Mouse (Mus musculus): ENCODE measurements around the gene Noto. TPM values are rescaled to one million over a fixed set of nuclear protein-coding genes. Genes with fewer than 3 reads are reported as not detected.

The Noto gene
- total and polyA plus RNA-seq, 2 experiments from 2014 or later = not detected

- peaks cover 21% of the 10 kb centered on the region for H3K36me3 ChIP-seq (replicated peaks; ENCODE audit: control insufficient read depth, insufficient read depth, low read length)
- no peaks in the 10 kb centered on the region for H3K9me3 ChIP-seq (replicated peaks; ENCODE audit: control insufficient read depth, low read length)
- peak within 1 kb of the TSS; percentile 92 for H3K27ac ChIP-seq (ENCODE audit: low read depth)
- peak within 1 kb of the TSS; percentile 68 for H3K4me3 ChIP-seq (ENCODE audit: low read depth, low read length)
- H3K9ac ChIP-seq (replicated peaks; ENCODE audit: low read depth, low read length) = peak within 1 kb of the TSS; percentile 75
- DNase-seq (ENCODE audit: low spot score) = peak; percentile 100
- H3K4me2 ChIP-seq (ENCODE audit: low read depth, low read length) = peak within 1 kb of the TSS; percentile 87
- peaks cover 27% of the 10 kb centered on the region for H3K4me1 ChIP-seq (ENCODE audit: control insufficient read depth, insufficient read depth)
- no peaks in the 10 kb centered on the region for H3K27me3 ChIP-seq (ENCODE audit: control insufficient read depth, insufficient read depth, low read length)
- WGBS = under 1% methylated on average over 87 of the region's 96 CpGs
- TF ChIP-seq CTCF (IDR thresholded peaks at IDR 0.05; ENCODE audit: low read depth) (peak; percentile 50), EP300 (IDR thresholded peaks at IDR 0.05; ENCODE audit: low read depth) (peak; percentile 43)
- ATAC-seq (ENCODE audit: insufficient read depth, low read depth) = peak; percentile 93
These were observed 27.3 kb downstream of the Noto start, which contains the start of gene Cct7 for GRCm38 (mm10) chr6:85450697-85451663. Cct7 (plus strand) TSS chr6:85451514.

- Histone ChIP-seq H3K4me1 (ENCODE audit: control insufficient read depth, insufficient read depth) (peaks cover 33% of the 10 kb centered on the region), H3K4me2 (ENCODE audit: low read depth, low read length) (peak within 1 kb of the TSS; percentile 87), H3K36me3 (replicated peaks; ENCODE audit: control insufficient read depth, insufficient read depth, low read length) (peaks cover 13% of the 10 kb centered on the region), H3K27ac (ENCODE audit: low read depth) (peak within 1 kb of the TSS; percentile 92), H3K9ac (replicated peaks; ENCODE audit: low read depth, low read length) (peak within 1 kb of the TSS; percentile 75), H3K27me3 (ENCODE audit: control insufficient read depth, insufficient read depth, low read length) (no peaks in the 10 kb centered on the region), H3K4me3 (ENCODE audit: low read depth, low read length) (peak within 1 kb of the TSS; percentile 68), H3K9me3 (replicated peaks; ENCODE audit: control insufficient read depth, low read length) (no peaks in the 10 kb centered on the region)
- DNase-seq (ENCODE audit: low spot score) = peak; percentile 99
- peak; percentile 85 for ATAC-seq (ENCODE audit: insufficient read depth, low read depth)
- no peak for TF ChIP-seq CTCF (IDR thresholded peaks at IDR 0.05; ENCODE audit: low read depth)
- peak; percentile 63; the same call in 1 of the 2 replicates for TF ChIP-seq EP300 (IDR thresholded peaks at IDR 0.05; ENCODE audit: low read depth)
- WGBS = under 1% methylated on average over 54 of the region's 54 CpGs
These were observed 28.2 kb downstream of the Noto start, which contains the start of gene Pradc1 for GRCm38 (mm10) chr6:85451664-85452410. Pradc1 (minus strand) TSS chr6:85451970.

- peaks cover 8% of the 10 kb centered on the region; the same call in 1 of the 2 replicates for H3K36me3 ChIP-seq (replicated peaks; ENCODE audit: control insufficient read depth, insufficient read depth, low read length)
- H3K27me3 ChIP-seq (ENCODE audit: control insufficient read depth, insufficient read depth, low read length) = no peaks in the 10 kb centered on the region
- H3K9me3 ChIP-seq (replicated peaks; ENCODE audit: control insufficient read depth, low read length) = no peaks in the 10 kb centered on the region
- peak overlapping the region; percentile 68 for H3K4me3 ChIP-seq (ENCODE audit: low read depth, low read length)
- H3K27ac ChIP-seq (ENCODE audit: low read depth) = peak overlapping the region; percentile 92
- DNase-seq (ENCODE audit: low spot score) (no peak), ATAC-seq (ENCODE audit: insufficient read depth, low read depth) (no peak)
- peaks cover 34% of the 10 kb centered on the region for H3K4me1 ChIP-seq (ENCODE audit: control insufficient read depth, insufficient read depth)
- TF ChIP-seq CTCF (IDR thresholded peaks at IDR 0.05; ENCODE audit: low read depth) (no peak), EP300 (IDR thresholded peaks at IDR 0.05; ENCODE audit: low read depth) (no peak)
- H3K9ac ChIP-seq (replicated peaks; ENCODE audit: low read depth, low read length) = peak overlapping the region; percentile 75
- WGBS = under 1% methylated on average over 15 of the region's 15 CpGs
- peak overlapping the region; percentile 87 for H3K4me2 ChIP-seq (ENCODE audit: low read depth, low read length)
These were observed 28.7 kb downstream of the Noto start for GRCm38 (mm10) chr6:85452411-85452665.

- Histone ChIP-seq H3K4me1 (ENCODE audit: control insufficient read depth, insufficient read depth) (peaks cover 34% of the 10 kb centered on the region), H3K27ac (ENCODE audit: low read depth) (peak overlapping the region; percentile 92), H3K9me3 (replicated peaks; ENCODE audit: control insufficient read depth, low read length) (no peaks in the 10 kb centered on the region), H3K36me3 (replicated peaks; ENCODE audit: control insufficient read depth, insufficient read depth, low read length) (peaks cover 3% of the 10 kb centered on the region; the same call in 1 of the 2 replicates), H3K4me3 (ENCODE audit: low read depth, low read length) (peak overlapping the region; percentile 68), H3K27me3 (ENCODE audit: control insufficient read depth, insufficient read depth, low read length) (no peaks in the 10 kb centered on the region), H3K9ac (replicated peaks; ENCODE audit: low read depth, low read length) (peak overlapping the region; percentile 75), H3K4me2 (ENCODE audit: low read depth, low read length) (peak overlapping the region; percentile 87)
- ATAC-seq (ENCODE audit: insufficient read depth, low read depth) (no peak), DNase-seq (ENCODE audit: low spot score) (no peak)
- TF ChIP-seq EP300 (IDR thresholded peaks at IDR 0.05; ENCODE audit: low read depth) (no peak), CTCF (IDR thresholded peaks at IDR 0.05; ENCODE audit: low read depth) (no peak)
- WGBS = 9% methylated on average over 7 of the region's 7 CpGs
These were observed 29.1 kb downstream of the Noto start for GRCm38 (mm10) chr6:85452816-85453215.

- Histone ChIP-seq H3K4me1 (ENCODE audit: control insufficient read depth, insufficient read depth) (peaks cover 16% of the 10 kb centered on the region; the same call in 1 of the 2 replicates), H3K36me3 (replicated peaks; ENCODE audit: control insufficient read depth, insufficient read depth, low read length) (peaks cover 54% of the 10 kb centered on the region), H3K27me3 (ENCODE audit: control insufficient read depth, insufficient read depth, low read length) (no peaks in the 10 kb centered on the region), H3K9me3 (replicated peaks; ENCODE audit: control insufficient read depth, low read length) (no peaks in the 10 kb centered on the region), H3K4me3 (ENCODE audit: low read depth, low read length) (no peak overlapping the region), H3K9ac (replicated peaks; ENCODE audit: low read depth, low read length) (no peak overlapping the region), H3K4me2 (ENCODE audit: low read depth, low read length) (no peak overlapping the region), H3K27ac (ENCODE audit: low read depth) (no peak overlapping the region)
- WGBS = 81% methylated on average over 2 of the region's 2 CpGs
- DNase-seq (ENCODE audit: low spot score) = no peak
- TF ChIP-seq CTCF (IDR thresholded peaks at IDR 0.05; ENCODE audit: low read depth) (no peak), EP300 (IDR thresholded peaks at IDR 0.05; ENCODE audit: low read depth) (no peak)
- ATAC-seq (ENCODE audit: insufficient read depth, low read depth) = no peak
These were observed 35.9 kb downstream of the Noto start for GRCm38 (mm10) chr6:85459621-85460020.

Measured in heart, postnatal 0 days (tissue).